ENCODE assay signal across 30 mouse cellular contexts in the genomic region with DNA sequence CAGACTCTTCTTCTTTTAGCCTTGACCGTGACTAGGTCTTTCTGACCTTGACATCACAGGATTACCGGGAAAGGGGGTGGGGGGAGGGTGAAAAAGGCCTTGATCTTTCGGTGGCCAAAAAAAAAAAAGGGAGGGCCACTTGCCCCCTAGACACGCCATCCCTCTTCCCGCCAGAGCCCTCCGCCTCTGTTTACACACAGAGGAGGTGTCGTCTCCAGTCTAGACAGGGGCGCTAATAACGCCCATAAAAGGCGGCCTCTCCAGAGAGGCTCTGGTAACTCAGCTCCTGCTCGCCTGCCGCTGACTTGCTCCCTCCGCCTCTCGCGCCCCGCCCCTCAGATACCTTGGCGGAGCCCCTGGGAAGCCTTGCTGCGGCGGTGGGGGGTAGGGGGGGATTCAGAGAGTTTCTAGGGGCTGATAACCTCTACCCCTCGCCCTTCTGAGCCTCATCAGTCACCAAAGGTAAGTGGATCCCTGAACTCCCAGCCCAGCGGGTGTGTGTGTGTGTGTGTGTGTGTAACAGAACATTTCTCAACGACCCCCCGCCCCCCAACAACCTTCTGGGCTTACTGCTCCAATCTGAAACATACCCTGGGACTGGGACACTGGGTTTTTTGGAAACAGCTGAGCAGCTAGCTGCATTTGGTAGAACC. TPM values are rescaled to one million over a fixed set of nuclear protein-coding genes. Genes with fewer than 3 reads are reported as not detected.
DNase-seq lines count a peak whose midpoint lies in the region; ATAC-seq and TF ChIP-seq lines count a peak whose summit lies in the region.
"Had no signal": no experiment of that assay in that cellular context is flagged by ENCODE, and none has a peak within 500 bp of the region (broad histone marks: within the 10 kb centered on the region; RNA-seq: fewer than 3 reads in every experiment).

No protein-coding gene starts in this region.

- under 1% methylated on average over 23 of the region's 23 CpGs for WGBS in heart, embryonic 10.5 days
- 2% methylated on average over 23 of the region's 23 CpGs for WGBS in neural tube, embryonic 13.5 days

- no peak for TF ChIP-seq CTCF in E14TG2a.4 (conservative IDR thresholded peaks at IDR 0.05; ENCODE audit: low read length)

- H3K27me3 ChIP-seq in heart, embryonic 10.5 days (ENCODE audit: insufficient read depth, poor library complexity, severe bottlenecking): peaks cover 100% of the 10 kb centered on the region
- H3K27me3 ChIP-seq in E14TG2a.4 (ENCODE audit: insufficient read depth, low read length): peaks cover 96% of the 10 kb centered on the region
- peaks cover 100% of the 10 kb centered on the region for H3K27me3 ChIP-seq in neural tube, embryonic 13.5 days

- no peak overlapping the region for H3K4me3 ChIP-seq in heart, embryonic 10.5 days
- peak overlapping the region; percentile 70 for H3K4me3 ChIP-seq in E14TG2a.4 (replicated peaks; ENCODE audit: low read length)
- H3K4me3 ChIP-seq in neural tube, embryonic 13.5 days: peak overlapping the region; percentile 4; the same call in 1 of the 2 replicates
- H3K4me3 ChIP-seq: embryonic facial prominence, embryonic 13.5 days; erythroblast, embryonic 14.5 days; heart, embryonic 13.5 days; hindbrain, embryonic 12.5 days; left cerebral cortex, adult 2 months; liver, embryonic 13.5 days; midbrain, embryonic 12.5 days had no signal

- no peak overlapping the region for H3K4me2 ChIP-seq in neural tube, embryonic 13.5 days
- H3K4me2 ChIP-seq: embryonic facial prominence, embryonic 13.5 days; heart, embryonic 13.5 days; hindbrain, embryonic 12.5 days; liver, embryonic 13.5 days; midbrain, embryonic 12.5 days had no signal

- peak; percentile 74 for DNase-seq in heart, embryonic 10.5 days (ENCODE audit: low spot score)
- no peak for DNase-seq in heart, adult 8-10 months (ENCODE audit: low spot score)
- DNase-seq in ZHBTc4 (ENCODE audit: low read depth, low spot score): peak; percentile 98
- DNase-seq in layer of hippocampus, adult 8-10 months (ENCODE audit: low spot score in 2 of 2): no peak
- DNase-seq in ovary, adult 18-20 months (ENCODE audit: low spot score): no peak
- DNase-seq: adrenal gland, adult 2 months; cerebellum, adult 11-12 months; cerebellum, postnatal 10 days; gastrocnemius, postnatal 10 days; left cerebral cortex, postnatal 4 days; liver, embryonic 13.5 days; lung, adult 2 months had no signal

- H3K36me3 ChIP-seq in heart, embryonic 10.5 days: no peaks in the 10 kb centered on the region
- no peaks in the 10 kb centered on the region for H3K36me3 ChIP-seq in E14TG2a.4 (ENCODE audit: insufficient read depth, low read length)
- H3K36me3 ChIP-seq in neural tube, embryonic 13.5 days: no peaks in the 10 kb centered on the region
- H3K36me3 ChIP-seq: embryonic facial prominence, embryonic 13.5 days; heart, embryonic 13.5 days; hindbrain, embryonic 12.5 days; liver, embryonic 13.5 days; midbrain, embryonic 12.5 days had no signal

- 0 out of 2 replicates have a peak, but pooled peaks cover 3% of the 10 kb centered on the region for H3K4me1 ChIP-seq in heart, embryonic 10.5 days
- peaks cover 77% of the 10 kb centered on the region for H3K4me1 ChIP-seq in E14TG2a.4 (replicated peaks; ENCODE audit: low read depth, low read length)
- no peaks in the 10 kb centered on the region; the same call in 1 of the 2 replicates for H3K4me1 ChIP-seq in neural tube, embryonic 13.5 days (replicated peaks)
- H3K4me1 ChIP-seq: hindbrain, embryonic 12.5 days; liver, embryonic 13.5 days; midbrain, embryonic 12.5 days had no signal

- no peak overlapping the region for H3K9ac ChIP-seq in neural tube, embryonic 13.5 days
- H3K9ac ChIP-seq: embryonic facial prominence, embryonic 13.5 days; heart, embryonic 13.5 days; hindbrain, embryonic 12.5 days; liver, embryonic 13.5 days; midbrain, embryonic 12.5 days had no signal

- no peak overlapping the region for H3K27ac ChIP-seq in heart, embryonic 10.5 days
- H3K27ac ChIP-seq in neural tube, embryonic 13.5 days (replicated peaks): no peak overlapping the region
- H3K27ac ChIP-seq: embryonic facial prominence, embryonic 13.5 days; heart, embryonic 13.5 days; hindbrain, embryonic 12.5 days; left cerebral cortex, adult 2 months; liver, embryonic 13.5 days; midbrain, embryonic 12.5 days had no signal

- ATAC-seq in neural tube, embryonic 13.5 days (ENCODE audit: low read depth): peak; percentile 27; the same call in 1 of the 2 replicates
- no peak for ATAC-seq in erythroid progenitor cell, adult 5-6 weeks (replicated peaks; ENCODE audit: low FRiP score, poor library complexity, severe bottlenecking)
- ATAC-seq: forebrain, embryonic 16.5 days; intestine, postnatal 0 days had no signal

- H3K9me3 ChIP-seq in heart, embryonic 10.5 days: no peaks in the 10 kb centered on the region
- no peaks in the 10 kb centered on the region for H3K9me3 ChIP-seq in E14TG2a.4 (ENCODE audit: low read length)
- no peaks in the 10 kb centered on the region for H3K9me3 ChIP-seq in neural tube, embryonic 13.5 days
- H3K9me3 ChIP-seq: embryonic facial prominence, embryonic 13.5 days; heart, embryonic 13.5 days; hindbrain, embryonic 12.5 days; liver, embryonic 13.5 days; midbrain, embryonic 12.5 days had no signal

RNA-seq across cellular contexts. Expression of a gene that starts 4.7 kb away (rescaled TPM):
- polyA plus RNA-seq in heart, embryonic 10.5 days (2016; fragmentation: Nextera tagmentation; extraction: Ambion mirVana): not detected in 2 replicates
- total RNA-seq in heart, adult 8-10 months (2022): not detected
- 7.8 and 12.0 TPM in 2 replicates for polyA plus RNA-seq in neural tube, embryonic 13.5 days (2015; fragmentation: Nextera tagmentation; extraction: Ambion mirVana)
- total RNA-seq in erythroid progenitor cell, adult 5-6 weeks (2015; ENCODE audit: low replicate concordance): not detected in 2 replicates
- total RNA-seq in erythroid progenitor cell, adult 5-6 weeks (2017; ENCODE audit: low replicate concordance): not detected in 2 replicates
- total RNA-seq in layer of hippocampus, adult 8-10 months (2022): not detected
- total RNA-seq: adrenal gland, adult 2 months; gastrocnemius, postnatal 10 days; granulocyte monocyte progenitor cell, adult 5-6 weeks; heart, postnatal 25 days; layer of hippocampus, postnatal 10 days; left cerebral cortex, adult 2 months; left cerebral cortex, postnatal 4 days; megakaryocyte, adult 5-6 weeks; monocyte, adult 5-6 weeks had no signal
- polyA plus RNA-seq: adrenal gland, adult 2 months; embryonic facial prominence, embryonic 13.5 days; erythroblast, embryonic 14.5 days; forebrain, embryonic 16.5 days; heart, embryonic 13.5 days; hindbrain, embryonic 12.5 days; intestine, postnatal 0 days; kidney, embryonic 16.5 days; large intestine, adult 2 months; liver, embryonic 13.5 days; lung, adult 2 months; midbrain, embryonic 12.5 days had no signal

RNA-seq across cellular contexts. Expression of a gene that starts 10.9 kb away (rescaled TPM):
- not detected in 2 replicates for polyA plus RNA-seq in heart, embryonic 10.5 days (2016; fragmentation: Nextera tagmentation; extraction: Ambion mirVana)
- total RNA-seq in heart, adult 8-10 months (2022): not detected
- polyA plus RNA-seq in neural tube, embryonic 13.5 days (2015; fragmentation: Nextera tagmentation; extraction: Ambion mirVana): 4.9 and 8.4 TPM in 2 replicates
- not detected in 2 replicates for total RNA-seq in erythroid progenitor cell, adult 5-6 weeks (2015; ENCODE audit: low replicate concordance)
- not detected in 2 replicates for total RNA-seq in erythroid progenitor cell, adult 5-6 weeks (2017; ENCODE audit: low replicate concordance)
- not detected for total RNA-seq in layer of hippocampus, adult 8-10 months (2022)
- total RNA-seq: adrenal gland, adult 2 months; gastrocnemius, postnatal 10 days; granulocyte monocyte progenitor cell, adult 5-6 weeks; heart, postnatal 25 days; layer of hippocampus, postnatal 10 days; left cerebral cortex, adult 2 months; left cerebral cortex, postnatal 4 days; megakaryocyte, adult 5-6 weeks; monocyte, adult 5-6 weeks had no signal
- polyA plus RNA-seq: adrenal gland, adult 2 months; erythroblast, embryonic 14.5 days; forebrain, embryonic 16.5 days; intestine, postnatal 0 days; kidney, embryonic 16.5 days; large intestine, adult 2 months; liver, embryonic 13.5 days; lung, adult 2 months had no signal

RNA-seq across cellular contexts. Expression of a gene that starts 22.4 kb away (rescaled TPM):
- not detected in 2 replicates for polyA plus RNA-seq in heart, embryonic 10.5 days (2016; fragmentation: Nextera tagmentation; extraction: Ambion mirVana)
- not detected for total RNA-seq in heart, adult 8-10 months (2022)
- 2.6 and 3.8 TPM in 2 replicates for polyA plus RNA-seq in neural tube, embryonic 13.5 days (2015; fragmentation: Nextera tagmentation; extraction: Ambion mirVana)
- total RNA-seq in erythroid progenitor cell, adult 5-6 weeks (2015; ENCODE audit: low replicate concordance): not detected in 2 replicates
- total RNA-seq in erythroid progenitor cell, adult 5-6 weeks (2017; ENCODE audit: low replicate concordance): not detected in 2 replicates
- total RNA-seq in layer of hippocampus, adult 8-10 months (2022): not detected
- total RNA-seq: adrenal gland, adult 2 months; granulocyte monocyte progenitor cell, adult 5-6 weeks; heart, postnatal 25 days; layer of hippocampus, postnatal 10 days; left cerebral cortex, adult 2 months; left cerebral cortex, postnatal 4 days; megakaryocyte, adult 5-6 weeks; monocyte, adult 5-6 weeks had no signal
- polyA plus RNA-seq: adrenal gland, adult 2 months; embryonic facial prominence, embryonic 13.5 days; erythroblast, embryonic 14.5 days; forebrain, embryonic 16.5 days; heart, embryonic 13.5 days; hindbrain, embryonic 12.5 days; intestine, postnatal 0 days; large intestine, adult 2 months; liver, embryonic 13.5 days; lung, adult 2 months; midbrain, embryonic 12.5 days had no signal

RNA-seq across cellular contexts. Expression of a gene that starts 34.8 kb away (rescaled TPM):
- 0.07 and 0.62 TPM in 2 replicates for polyA plus RNA-seq in heart, embryonic 10.5 days (2016; fragmentation: Nextera tagmentation; extraction: Ambion mirVana)
- not detected for total RNA-seq in heart, adult 8-10 months (2022)
- polyA plus RNA-seq in neural tube, embryonic 13.5 days (2015; fragmentation: Nextera tagmentation; extraction: Ambion mirVana): 58.5 and 92.4 TPM in 2 replicates
- total RNA-seq in erythroid progenitor cell, adult 5-6 weeks (2015; ENCODE audit: low replicate concordance): not detected in 2 replicates
- not detected in 2 replicates for total RNA-seq in erythroid progenitor cell, adult 5-6 weeks (2017; ENCODE audit: low replicate concordance)
- total RNA-seq in layer of hippocampus, adult 8-10 months (2022): not detected
- total RNA-seq: granulocyte monocyte progenitor cell, adult 5-6 weeks; heart, postnatal 25 days; layer of hippocampus, postnatal 10 days; left cerebral cortex, adult 2 months; left cerebral cortex, postnatal 4 days; megakaryocyte, adult 5-6 weeks; monocyte, adult 5-6 weeks had no signal
- polyA plus RNA-seq: adrenal gland, adult 2 months; erythroblast, embryonic 14.5 days; forebrain, embryonic 16.5 days; heart, embryonic 13.5 days; hindbrain, embryonic 12.5 days; liver, embryonic 13.5 days; lung, adult 2 months; midbrain, embryonic 12.5 days had no signal

RNA-seq across cellular contexts. Expression of a gene that starts 35.4 kb away (rescaled TPM):
- 0.60 and 5.5 TPM in 2 replicates for polyA plus RNA-seq in heart, embryonic 10.5 days (2016; fragmentation: Nextera tagmentation; extraction: Ambion mirVana)
- total RNA-seq in heart, adult 8-10 months (2022): under 1 TPM in 1 of 4 experiments, not detected in 3; 0.12 TPM
- polyA plus RNA-seq in neural tube, embryonic 13.5 days (2015; fragmentation: Nextera tagmentation; extraction: Ambion mirVana): 18.8 and 32.2 TPM in 2 replicates
- total RNA-seq in erythroid progenitor cell, adult 5-6 weeks (2015; ENCODE audit: low replicate concordance): not detected in 2 replicates
- total RNA-seq in erythroid progenitor cell, adult 5-6 weeks (2017; ENCODE audit: low replicate concordance): not detected in 2 replicates
- total RNA-seq in layer of hippocampus, adult 8-10 months (2022): not detected
- total RNA-seq: granulocyte monocyte progenitor cell, adult 5-6 weeks; heart, postnatal 25 days; layer of hippocampus, postnatal 10 days; left cerebral cortex, adult 2 months; left cerebral cortex, postnatal 4 days; megakaryocyte, adult 5-6 weeks; monocyte, adult 5-6 weeks had no signal
- polyA plus RNA-seq: erythroblast, embryonic 14.5 days; forebrain, embryonic 16.5 days; midbrain, embryonic 12.5 days had no signal

Comparison
In these comparisons a context has a peak if more than half of its experiments do, and no peak if none do; other contexts are left out.
1. DNase-seq: peak in heart, embryonic 10.5 days (single experiment) and ZHBTc4 (single experiment); none in heart, adult 8-10 months (single experiment), layer of hippocampus, adult 8-10 months (0 of 2) and ovary, adult 18-20 months (single experiment).